Mouse (Mus musculus) c-Kit-positive CD71-positive TER-119-negative erythroid progenitor cells, embryonic 14.5 days (primary cell): Measurements from ENCODE around the gene Rhox4d.
"Not testable (repeated sequence)": the region's sequence is repeated elsewhere in the genome, so short reads cannot be mapped to it uniquely, and the experiment has no call there.

Experiments used
- DNase-seq: peaks from one replicate; pipeline ENCODE4 v3.0.0-alpha.2; 2013; ENCODE audit warnings: low read depth

The Rhox4d gene

DNA sequence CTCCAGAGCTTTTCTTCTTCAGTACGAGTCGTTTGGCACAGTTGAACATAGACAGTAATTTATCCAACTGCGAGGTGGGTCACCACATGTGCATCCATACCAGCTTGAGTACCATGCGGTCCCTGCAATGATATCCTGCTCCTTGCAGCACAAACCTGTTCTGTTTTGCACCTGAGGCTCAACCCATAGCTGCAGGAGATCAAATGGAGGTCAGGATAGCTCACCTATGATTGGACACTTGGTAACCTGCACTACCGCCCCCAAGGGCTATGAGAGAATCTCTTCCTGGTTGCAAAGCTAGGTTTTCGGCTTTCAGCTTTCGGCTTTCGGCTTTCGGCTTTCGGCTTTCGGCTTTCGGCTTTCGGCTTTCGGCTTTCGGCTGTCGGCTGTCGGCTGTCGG lies at the start of gene Rhox4d:
Rhox4d (plus strand) TSS at position 301 of the 400 bp plus-strand sequence.
- not testable (repeated sequence) for DNase-seq

GRCm38 (mm10) chrX:37480037-37480436 lies 34.1 kb upstream of the Rhox4d start, which contains the start of gene Rhox4c:
Gene Rhox4c, plus strand, starts transcription at chrX:37480337.
- DNase-seq: not testable (repeated sequence)

DNA sequence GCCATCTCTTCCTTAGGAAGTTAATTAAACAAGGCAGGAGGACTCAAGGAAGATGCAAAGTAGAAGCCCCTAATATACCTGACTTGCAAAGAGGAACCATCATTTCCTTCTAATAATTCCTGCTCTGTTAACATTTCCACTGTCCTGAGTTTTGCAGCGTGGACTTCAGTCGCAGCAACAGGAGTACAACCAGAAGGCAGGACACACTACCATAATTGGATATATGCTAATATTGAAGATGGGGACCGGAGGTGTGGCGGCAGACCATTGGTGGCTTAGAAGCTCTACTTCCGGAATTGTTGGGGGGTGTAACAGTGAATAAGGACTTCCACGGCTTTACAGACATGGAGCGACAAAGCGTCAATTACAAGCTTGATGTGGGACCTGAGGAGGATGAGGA lies 16.0 kb downstream of the Rhox4d start, which contains the start of gene Rhox2e:
Rhox2e (plus strand) TSS at position 301 of the 400 bp plus-strand sequence.
- DNase-seq: not testable (repeated sequence)

DNA sequence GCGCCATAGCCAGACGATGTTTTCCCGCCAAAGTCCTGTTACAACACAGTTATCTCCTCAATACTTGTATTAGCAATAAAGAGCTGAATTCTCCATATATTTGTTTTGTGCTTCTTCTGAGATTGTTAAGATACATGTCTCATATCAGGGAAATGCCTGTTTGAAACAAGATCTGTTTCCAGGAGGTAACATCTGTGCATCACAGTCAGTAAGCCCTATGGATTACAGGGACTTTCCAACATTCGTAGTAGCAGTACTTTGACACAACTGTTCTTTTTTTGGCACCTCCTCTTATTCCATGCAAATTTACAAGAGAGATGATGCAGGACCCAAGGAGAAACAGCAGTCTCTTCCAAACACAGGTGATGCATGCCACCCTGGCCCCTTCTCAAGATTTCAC lies 27.6 kb downstream of the Rhox4d start, which contains the start of gene Rhox3e:
Rhox3e (plus strand) TSS at position 301 of the 400 bp plus-strand sequence.
- DNase-seq: not testable (repeated sequence)

GRCm38 (mm10) chrX:37557112-37557511 lies 43.0 kb downstream of the Rhox4d start, which contains the start of gene Rhox4e:
Gene Rhox4e, plus strand, starts transcription at chrX:37557412.
- DNase-seq: not testable (repeated sequence)
